Mouse (Mus musculus): Measurements from ENCODE around the gene Nsmce1.
"Not testable (repeated sequence)": the region's sequence is repeated elsewhere in the genome, so short reads cannot be mapped to it uniquely, and the experiment has no call there.

The Nsmce1 gene

DNA sequence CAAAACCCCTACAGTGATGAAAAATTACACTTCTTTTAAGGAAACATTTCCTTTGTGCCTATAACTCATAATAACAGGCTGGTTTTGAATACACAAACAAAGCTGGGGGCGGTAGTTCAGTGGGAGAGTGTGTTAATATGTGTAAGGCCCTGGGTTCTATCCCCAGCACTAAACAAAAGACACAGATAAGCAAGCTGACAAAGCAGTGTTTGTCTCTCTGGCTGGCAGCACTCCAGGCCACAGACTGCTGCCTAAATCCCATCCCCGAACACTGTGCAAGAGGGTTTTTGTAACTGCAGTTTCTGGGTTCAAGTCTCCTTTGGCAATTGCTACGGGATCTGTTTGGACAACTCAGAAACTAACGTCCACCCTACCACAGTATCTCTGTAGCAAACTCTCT lies 49.1 kb downstream of the Nsmce1 start:
- DNase-seq (ENCODE audit: low read depth, low spot score) = no peak

DNA sequence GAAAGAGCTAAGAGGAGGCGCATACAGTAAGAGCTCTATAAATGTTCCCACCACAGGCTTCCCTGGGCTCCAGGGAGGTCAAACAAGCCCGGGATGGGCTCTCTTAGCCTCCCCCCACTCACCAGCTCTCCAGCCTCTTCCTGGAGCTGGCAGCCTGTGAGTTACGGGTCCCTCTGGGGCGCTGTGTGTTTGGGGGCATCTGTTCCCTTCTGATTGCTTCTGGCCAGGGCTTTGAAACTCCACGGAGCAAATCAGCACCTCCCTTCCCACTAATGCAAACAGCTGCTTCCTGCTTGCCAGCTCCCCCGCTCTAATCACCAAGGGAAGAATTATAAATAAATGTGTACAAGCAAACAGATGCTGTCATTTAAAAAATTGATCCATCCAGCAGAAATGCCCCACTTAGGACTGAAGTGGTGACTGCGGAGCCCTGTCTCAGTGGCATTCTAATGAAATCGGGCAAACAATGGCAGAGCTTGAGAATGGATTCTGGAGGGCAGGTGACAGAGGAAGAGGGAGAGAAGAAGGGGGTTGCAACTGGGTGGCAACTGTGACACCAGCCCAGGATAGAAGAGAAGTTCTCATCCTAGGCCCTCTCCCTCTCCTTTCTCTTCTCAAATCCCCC lies 56.6 kb downstream of the Nsmce1 start:
- DNase-seq (ENCODE audit: low read depth, low spot score) = no peak

DNA sequence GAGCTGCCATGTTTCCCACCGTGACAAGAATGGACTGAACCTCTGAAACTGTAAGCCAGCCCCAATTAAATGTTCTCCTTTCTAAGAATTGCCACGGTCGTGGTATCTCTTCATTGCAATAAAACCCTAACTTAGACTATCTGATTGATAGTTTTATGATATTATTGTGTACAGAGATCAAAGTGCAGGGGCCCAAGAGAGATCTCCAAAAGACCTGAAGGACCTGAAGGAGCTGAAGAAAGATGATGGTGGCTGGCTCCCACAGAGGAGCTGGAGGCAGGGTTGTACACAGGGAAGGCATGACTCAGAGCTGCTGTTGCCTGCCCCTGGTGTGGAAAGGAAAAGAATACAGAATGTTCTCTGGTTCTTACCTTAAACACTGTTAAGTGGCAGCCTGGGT lies 57.5 kb downstream of the Nsmce1 start:
- no peak for DNase-seq (ENCODE audit: low read depth, low spot score)

DNA sequence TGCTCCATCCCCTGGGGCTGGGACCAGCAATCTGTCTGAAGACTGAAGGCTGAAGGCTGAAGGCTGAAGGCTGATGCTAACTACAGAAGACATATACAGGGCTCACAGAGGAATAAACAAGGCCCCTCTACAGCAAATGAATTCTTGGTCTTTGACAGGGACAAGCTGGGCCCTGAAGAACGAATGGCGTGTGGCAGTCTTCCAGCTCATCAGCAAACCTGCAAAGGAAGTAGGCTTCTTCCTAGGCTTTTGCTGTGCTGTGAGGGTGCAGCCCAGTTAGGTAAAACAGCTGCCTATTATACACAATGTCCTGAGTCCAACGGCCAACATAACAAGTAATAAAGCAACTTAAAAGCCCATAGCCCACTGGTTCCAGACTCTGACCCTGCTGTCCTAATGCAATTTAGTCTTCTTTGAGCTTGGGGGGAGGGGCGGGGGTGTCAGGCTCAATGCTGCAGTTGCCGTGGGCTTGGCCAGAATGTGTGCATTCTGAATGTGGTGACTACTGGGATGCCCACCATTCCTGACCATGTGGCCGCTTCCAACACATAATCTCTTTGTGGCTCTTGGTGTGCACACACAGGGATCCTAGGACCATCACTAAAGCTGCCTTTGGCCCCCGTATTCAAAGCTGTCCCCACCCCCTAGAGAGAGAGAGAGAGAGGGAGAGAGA lies 61.1 kb downstream of the Nsmce1 start:
- no peak for DNase-seq (ENCODE audit: low read depth, low spot score)

DNA sequence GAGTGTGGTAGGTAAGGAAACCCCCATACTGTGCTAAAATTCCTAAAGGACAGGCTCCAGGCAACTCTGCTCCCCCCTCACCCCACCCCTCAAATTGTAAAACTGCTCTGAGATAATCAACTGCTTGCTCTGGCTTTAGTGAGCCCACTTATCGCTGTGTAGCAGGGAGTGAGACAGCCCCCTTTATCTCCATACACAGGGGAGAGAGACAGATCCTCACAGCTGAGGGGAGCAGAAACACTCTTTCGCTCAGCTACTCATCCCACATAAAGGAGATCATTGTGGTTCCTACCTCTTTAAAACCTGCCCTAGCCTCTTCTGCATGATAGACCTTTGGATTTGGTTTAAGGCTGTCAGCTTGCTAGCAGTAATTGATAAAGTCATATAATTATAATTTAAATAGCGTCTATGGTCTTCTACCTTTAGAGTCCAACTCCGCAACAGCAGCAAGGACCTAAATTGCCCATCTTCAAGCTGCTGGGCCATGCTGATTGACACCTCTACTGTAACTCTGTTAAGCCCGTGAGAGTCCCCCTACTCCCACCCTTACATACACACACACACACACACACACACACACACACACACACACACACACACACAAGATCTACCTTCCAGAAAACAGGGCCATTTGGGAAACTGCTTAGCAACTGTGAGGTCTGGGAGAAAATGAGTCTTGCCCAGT lies 62.4 kb downstream of the Nsmce1 start:
- DNase-seq (ENCODE audit: low read depth, low spot score) = not testable (repeated sequence)

DNA sequence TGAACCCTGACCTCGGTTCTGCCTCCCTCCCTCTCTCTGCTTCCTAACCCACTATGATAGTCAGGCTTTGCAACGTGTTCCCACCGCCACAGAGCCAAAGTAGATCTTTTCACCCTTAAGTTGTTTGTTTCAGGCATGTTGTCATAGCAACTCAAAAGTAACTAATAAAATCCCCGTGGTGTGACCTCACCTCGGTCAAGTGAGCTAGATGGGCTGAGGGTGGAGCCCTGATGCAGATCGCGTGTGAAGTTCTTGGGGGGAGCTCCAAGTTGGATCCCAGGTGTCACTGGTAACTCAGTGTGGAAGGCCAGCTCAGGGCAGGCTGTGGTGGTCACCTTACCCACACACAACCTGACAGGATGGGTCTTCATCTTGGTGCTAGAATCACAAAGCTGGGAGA lies 63.0 kb downstream of the Nsmce1 start:
- DNase-seq (ENCODE audit: low read depth, low spot score) = no peak

DNA sequence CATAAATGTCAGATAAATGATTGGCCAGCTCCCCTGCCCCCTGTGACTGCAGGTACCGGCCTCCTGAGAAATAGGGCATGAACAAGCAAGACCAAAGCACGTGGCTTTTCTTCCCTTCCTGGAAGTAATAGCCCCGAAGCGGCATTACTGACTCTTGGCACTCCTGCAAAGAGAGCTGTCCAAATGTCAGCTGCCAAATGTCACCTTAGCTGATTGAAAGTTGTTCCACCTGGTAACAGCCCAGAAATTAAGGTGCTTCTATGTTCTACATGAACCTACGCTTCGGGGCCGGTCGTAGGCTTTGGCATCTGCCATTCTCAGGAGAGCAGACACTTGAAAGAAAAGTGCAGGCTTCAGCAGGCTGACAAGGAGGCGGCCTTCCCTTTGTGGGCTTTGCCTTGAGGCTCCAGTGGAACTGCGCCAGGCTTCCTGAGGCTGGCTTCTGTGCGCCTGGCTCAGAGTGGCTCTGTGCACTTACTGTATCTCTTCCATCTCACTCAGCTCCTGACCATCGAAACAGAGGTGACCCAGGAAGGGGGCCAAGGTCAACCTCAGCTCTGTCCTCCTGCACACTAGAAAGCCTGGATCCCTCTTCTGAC lies 63.8 kb downstream of the Nsmce1 start:
- no peak for DNase-seq (ENCODE audit: low read depth, low spot score)

DNA sequence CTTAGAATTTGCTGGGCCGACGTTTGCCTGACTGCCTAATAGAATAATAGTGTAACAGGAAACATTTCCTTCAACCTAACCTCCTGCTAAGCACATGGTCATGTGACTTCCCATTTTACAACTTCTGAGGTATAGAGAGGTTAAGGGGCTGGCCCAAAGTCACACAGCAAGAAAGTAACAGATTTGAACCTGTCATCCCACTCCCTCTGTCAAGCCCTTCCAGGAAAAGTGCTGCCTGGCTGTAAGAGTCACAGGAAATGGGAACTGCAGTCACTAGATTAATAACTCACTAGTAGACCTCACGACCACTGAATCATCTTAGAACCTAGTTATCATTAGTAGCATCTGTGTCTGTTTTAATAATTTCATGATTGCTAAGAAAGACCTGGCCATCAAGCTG lies 68.3 kb downstream of the Nsmce1 start:
- no peak for DNase-seq (ENCODE audit: low read depth, low spot score)

DNA sequence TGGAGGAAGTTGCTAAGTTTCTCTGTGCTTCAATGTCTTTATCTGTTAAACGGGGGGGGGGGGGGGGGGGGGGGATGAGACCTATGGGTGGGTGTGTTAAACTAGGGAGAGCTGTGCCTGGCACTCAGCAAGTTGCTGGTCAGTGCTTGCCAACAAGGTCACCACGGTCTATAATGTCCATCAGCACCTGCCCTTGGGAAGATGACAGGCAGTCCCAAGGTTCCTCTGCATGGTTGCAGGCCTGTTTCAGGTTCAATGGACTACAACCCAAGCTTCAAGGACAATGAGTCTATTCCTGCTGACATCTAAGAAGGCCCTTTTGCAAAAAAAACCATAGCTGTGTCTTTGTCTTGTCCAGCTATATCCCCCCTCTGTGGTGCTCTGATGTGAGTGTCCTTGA lies 69.5 kb downstream of the Nsmce1 start:
- DNase-seq (ENCODE audit: low read depth, low spot score) = no peak

DNA sequence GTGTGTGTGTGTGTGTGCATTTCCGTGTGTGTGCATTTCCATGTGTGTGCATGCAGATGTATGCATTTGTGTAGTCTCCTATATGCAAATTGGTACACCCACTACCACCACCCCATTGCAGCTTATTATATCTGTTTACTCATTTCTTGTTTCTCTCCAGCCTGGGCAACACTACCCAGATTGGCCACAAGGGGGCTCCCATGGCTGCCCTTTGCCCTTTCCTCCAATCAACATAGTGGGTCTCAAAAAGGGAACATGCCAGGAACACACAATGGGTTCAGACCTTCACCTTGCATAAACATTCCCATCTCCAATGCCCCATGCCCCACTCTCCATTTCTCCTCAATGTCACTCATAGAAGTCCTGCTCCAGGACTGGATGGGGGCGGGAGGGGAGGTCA lies 71.2 kb downstream of the Nsmce1 start:
- DNase-seq (ENCODE audit: low read depth, low spot score) = peak; percentile 65

DNA sequence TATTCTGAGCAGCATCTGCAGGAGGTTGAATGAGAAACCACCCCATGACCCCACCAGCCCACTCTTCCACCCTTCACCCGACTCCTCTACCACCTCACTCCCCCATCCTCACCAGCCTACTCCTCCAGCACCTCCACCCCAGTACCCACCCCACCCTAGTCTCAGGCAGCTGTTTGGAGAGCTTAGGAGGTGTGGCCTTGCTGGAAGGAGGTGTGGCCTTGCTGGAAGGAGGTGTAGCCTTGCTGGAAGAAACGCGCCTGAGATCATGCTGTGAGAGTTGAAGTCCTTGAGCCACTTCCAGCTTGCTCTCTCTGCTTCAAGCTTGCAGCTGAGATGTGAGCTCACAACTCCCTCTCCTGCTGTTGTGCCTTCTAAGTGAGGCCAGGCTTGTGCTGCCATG lies 73.0 kb downstream of the Nsmce1 start:
- DNase-seq (ENCODE audit: low read depth, low spot score) = peak; percentile 96
